Mouse (Mus musculus): ENCODE results near the gene Kitl.

DNA sequence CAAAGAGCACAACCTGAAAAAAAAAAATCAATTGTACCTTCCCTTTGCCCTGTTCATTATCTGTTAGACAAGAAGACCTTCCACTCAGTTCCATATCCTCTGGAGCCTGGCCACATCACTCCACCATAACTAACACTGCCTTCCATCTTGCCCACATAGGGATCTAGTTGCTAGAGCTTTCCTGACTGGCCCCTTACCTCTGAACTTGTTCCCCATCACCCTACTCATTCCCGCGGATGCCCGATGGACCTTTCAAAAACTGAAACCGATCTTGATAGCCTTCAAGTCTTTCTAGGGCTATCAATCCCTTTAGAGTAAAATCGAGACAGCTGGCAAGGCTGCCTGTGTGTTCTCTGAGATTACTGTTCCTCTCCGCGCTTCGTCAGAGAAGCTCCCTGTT is 23.6 kb downstream of the Kitl start:
- TF ChIP-seq CTCF (IDR thresholded peaks at IDR 0.05; ENCODE audit: low read depth, low read length) (no peak), GATA1 (IDR thresholded peaks at IDR 0.05; ENCODE audit: borderline replicate concordance, low read length) (no peak), POLR2AphosphoS5 (IDR thresholded peaks at IDR 0.05; ENCODE audit: insufficient replicate concordance, low read depth, low read length) (no peak), TAL1 (conservative IDR thresholded peaks at IDR 0.05; ENCODE audit: low read depth, low read length) (no peak)
